Mouse (Mus musculus): ENCODE measurements around the gene Brk1. TPM values are rescaled to one million over a fixed set of nuclear protein-coding genes. Genes with fewer than 3 reads are reported as not detected.

The Brk1 gene
- polyA plus RNA-seq, 1 experiment: 200 TPM

GRCm38 (mm10) chr6:113656847-113657246, 52.3 kb downstream of the Brk1 start:
- no peak overlapping the region for H3ac ChIP-seq (ENCODE audit: control insufficient read depth, insufficient read length, low read depth)

GRCm38 (mm10) chr6:113658226-113658625, 53.7 kb downstream of the Brk1 start:
- no peak overlapping the region for H3K4me3 ChIP-seq (ENCODE audit: insufficient read depth, poor library complexity, severe bottlenecking)
- TF ChIP-seq MYOG (IDR thresholded peaks at IDR 0.05; ENCODE audit: control insufficient read depth, extremely low read depth, insufficient read length): no peak
- no peak for TF ChIP-seq FOSL1 (IDR thresholded peaks at IDR 0.05; ENCODE audit: insufficient read depth, low read length, poor library complexity, severe bottlenecking)
- no peak for TF ChIP-seq CEBPB (IDR thresholded peaks at IDR 0.05; ENCODE audit: low read depth)
- no peak for TF ChIP-seq MYOD1 (IDR thresholded peaks at IDR 0.05; ENCODE audit: control insufficient read depth, insufficient read length, low read depth)
- no peak for TF ChIP-seq USF1 (IDR thresholded peaks at IDR 0.05; ENCODE audit: low read depth)
- TF ChIP-seq MAX (IDR thresholded peaks at IDR 0.05): no peak
- no peak for TF ChIP-seq CTCF (IDR thresholded peaks at IDR 0.05; ENCODE audit: control insufficient read depth, insufficient read depth, insufficient read length)
- no peaks in the 10 kb centered on the region for H3K36me3 ChIP-seq (ENCODE audit: control insufficient read depth, insufficient read depth)
- H3K79me3 ChIP-seq (ENCODE audit: low read depth): no peaks in the 10 kb centered on the region
- H3K79me2 ChIP-seq (ENCODE audit: control insufficient read depth, insufficient read depth): no peaks in the 10 kb centered on the region
- no peak overlapping the region for H3ac ChIP-seq (ENCODE audit: control insufficient read depth, insufficient read length, low read depth)
- no peaks in the 10 kb centered on the region for H3K27me3 ChIP-seq (ENCODE audit: control insufficient read depth, insufficient read depth, insufficient read length)

More at GRCm38 (mm10) chr6:113656847-113657246, 52.3 kb downstream of the Brk1 start:
- Histone ChIP-seq H3K27me3 (ENCODE audit: control insufficient read depth, insufficient read depth, insufficient read length) (no peaks in the 10 kb centered on the region), H3K36me3 (ENCODE audit: control insufficient read depth, insufficient read depth) (no peaks in the 10 kb centered on the region), H3K79me3 (ENCODE audit: low read depth) (no peaks in the 10 kb centered on the region), H3K79me2 (ENCODE audit: control insufficient read depth, insufficient read depth) (no peaks in the 10 kb centered on the region), H3K4me3 (ENCODE audit: insufficient read depth, poor library complexity, severe bottlenecking) (no peak overlapping the region)
- TF ChIP-seq CTCF (IDR thresholded peaks at IDR 0.05; ENCODE audit: control insufficient read depth, insufficient read depth, insufficient read length): no peak
- TF ChIP-seq MAX (IDR thresholded peaks at IDR 0.05): no peak
- TF ChIP-seq USF1 (IDR thresholded peaks at IDR 0.05; ENCODE audit: low read depth): no peak
- no peak for TF ChIP-seq MYOD1 (IDR thresholded peaks at IDR 0.05; ENCODE audit: control insufficient read depth, insufficient read length, low read depth)
- no peak for TF ChIP-seq CEBPB (IDR thresholded peaks at IDR 0.05; ENCODE audit: low read depth)
- no peak for TF ChIP-seq MYOG (IDR thresholded peaks at IDR 0.05; ENCODE audit: control insufficient read depth, extremely low read depth, insufficient read length)
- no peak for TF ChIP-seq FOSL1 (IDR thresholded peaks at IDR 0.05; ENCODE audit: insufficient read depth, low read length, poor library complexity, severe bottlenecking)

GRCm38 (mm10) chr6:113659648-113660491, 55.3 kb downstream of the Brk1 start:
- Histone ChIP-seq H3K27me3 (ENCODE audit: control insufficient read depth, insufficient read depth, insufficient read length) (no peaks in the 10 kb centered on the region), H3K79me3 (ENCODE audit: low read depth) (no peaks in the 10 kb centered on the region), H3ac (ENCODE audit: control insufficient read depth, insufficient read length, low read depth) (no peak overlapping the region), H3K79me2 (ENCODE audit: control insufficient read depth, insufficient read depth) (no peaks in the 10 kb centered on the region), H3K4me3 (ENCODE audit: insufficient read depth, poor library complexity, severe bottlenecking) (no peak overlapping the region), H3K36me3 (ENCODE audit: control insufficient read depth, insufficient read depth) (no peaks in the 10 kb centered on the region)
- TF ChIP-seq MYOG (IDR thresholded peaks at IDR 0.05; ENCODE audit: control insufficient read depth, extremely low read depth, insufficient read length) (no peak), CEBPB (IDR thresholded peaks at IDR 0.05; ENCODE audit: low read depth) (no peak), FOSL1 (IDR thresholded peaks at IDR 0.05; ENCODE audit: insufficient read depth, low read length, poor library complexity, severe bottlenecking) (no peak)

- Histone ChIP-seq H3K79me2 (ENCODE audit: control insufficient read depth, insufficient read depth) (no peaks in the 10 kb centered on the region), H3K4me3 (ENCODE audit: insufficient read depth, poor library complexity, severe bottlenecking) (no peak overlapping the region)
- TF ChIP-seq FOSL1 (IDR thresholded peaks at IDR 0.05; ENCODE audit: insufficient read depth, low read length, poor library complexity, severe bottlenecking) (no peak), CEBPB (IDR thresholded peaks at IDR 0.05; ENCODE audit: low read depth) (no peak), MYOD1 (IDR thresholded peaks at IDR 0.05; ENCODE audit: control insufficient read depth, insufficient read length, low read depth) (no peak)
Observed at GRCm38 (mm10) chr6:113660492-113661352, 56.1 kb downstream of the Brk1 start.

GRCm38 (mm10) chr6:113661353-113662241, 57.0 kb downstream of the Brk1 start:
- Histone ChIP-seq H3K36me3 (ENCODE audit: control insufficient read depth, insufficient read depth) (no peaks in the 10 kb centered on the region), H3K79me2 (ENCODE audit: control insufficient read depth, insufficient read depth) (no peaks in the 10 kb centered on the region)

More at GRCm38 (mm10) chr6:113660492-113661352, 56.1 kb downstream of the Brk1 start:
- Histone ChIP-seq H3K36me3 (ENCODE audit: control insufficient read depth, insufficient read depth) (no peaks in the 10 kb centered on the region), H3ac (ENCODE audit: control insufficient read depth, insufficient read length, low read depth) (no peak overlapping the region), H3K27me3 (ENCODE audit: control insufficient read depth, insufficient read depth, insufficient read length) (no peaks in the 10 kb centered on the region), H3K79me3 (ENCODE audit: low read depth) (no peaks in the 10 kb centered on the region)

More at GRCm38 (mm10) chr6:113661353-113662241, 57.0 kb downstream of the Brk1 start:
- TF ChIP-seq USF1 (IDR thresholded peaks at IDR 0.05; ENCODE audit: low read depth): no peak
- TF ChIP-seq MYOG (IDR thresholded peaks at IDR 0.05; ENCODE audit: control insufficient read depth, extremely low read depth, insufficient read length): no peak
- TF ChIP-seq FOSL1 (IDR thresholded peaks at IDR 0.05; ENCODE audit: insufficient read depth, low read length, poor library complexity, severe bottlenecking): no peak
- no peak for TF ChIP-seq MAX (IDR thresholded peaks at IDR 0.05)
- TF ChIP-seq CTCF (IDR thresholded peaks at IDR 0.05; ENCODE audit: control insufficient read depth, insufficient read depth, insufficient read length): no peak
- TF ChIP-seq CEBPB (IDR thresholded peaks at IDR 0.05; ENCODE audit: low read depth): no peak
- TF ChIP-seq MYOD1 (IDR thresholded peaks at IDR 0.05; ENCODE audit: control insufficient read depth, insufficient read length, low read depth): no peak
- Histone ChIP-seq H3K27me3 (ENCODE audit: control insufficient read depth, insufficient read depth, insufficient read length) (no peaks in the 10 kb centered on the region), H3ac (ENCODE audit: control insufficient read depth, insufficient read length, low read depth) (no peak overlapping the region), H3K4me3 (ENCODE audit: insufficient read depth, poor library complexity, severe bottlenecking) (no peak overlapping the region), H3K79me3 (ENCODE audit: low read depth) (no peaks in the 10 kb centered on the region)
